Mouse (Mus musculus): Measurements from ENCODE around the gene Fam185a.

Gene Fam185a

GRCm38 (mm10) chr5:21412056-21412455 lies 12.7 kb upstream of the Fam185a start:
- no peaks in the 10 kb centered on the region for H3K27me3 ChIP-seq (ENCODE audit: insufficient read depth, low read length)
- no peaks in the 10 kb centered on the region for H3K36me3 ChIP-seq (ENCODE audit: insufficient read depth, low read length)
- no peak overlapping the region for H3K4me3 ChIP-seq (replicated peaks; ENCODE audit: low read length)
- peaks cover 18% of the 10 kb centered on the region for H3K4me1 ChIP-seq (replicated peaks; ENCODE audit: low read depth, low read length)
- peaks cover 21% of the 10 kb centered on the region for H3K9me3 ChIP-seq (ENCODE audit: low read length)
- TF ChIP-seq CTCF (conservative IDR thresholded peaks at IDR 0.05; ENCODE audit: low read length) = no peak
- no peak for TF ChIP-seq POU5F1 (IDR thresholded peaks at IDR 0.05; ENCODE audit: borderline replicate concordance, low read length)
- no peak for TF ChIP-seq NANOG (IDR thresholded peaks at IDR 0.05; ENCODE audit: borderline replicate concordance, low read length)

- Histone ChIP-seq H3K9me3 (ENCODE audit: low read length) (peaks cover 21% of the 10 kb centered on the region), H3K36me3 (ENCODE audit: insufficient read depth, low read length) (no peaks in the 10 kb centered on the region), H3K4me1 (replicated peaks; ENCODE audit: low read depth, low read length) (peaks cover 29% of the 10 kb centered on the region), H3K4me3 (replicated peaks; ENCODE audit: low read length) (no peak overlapping the region), H3K27me3 (ENCODE audit: insufficient read depth, low read length) (no peaks in the 10 kb centered on the region)
- no peak for TF ChIP-seq POU5F1 (IDR thresholded peaks at IDR 0.05; ENCODE audit: borderline replicate concordance, low read length)
- TF ChIP-seq NANOG (IDR thresholded peaks at IDR 0.05; ENCODE audit: borderline replicate concordance, low read length) = no peak
- no peak for TF ChIP-seq CTCF (conservative IDR thresholded peaks at IDR 0.05; ENCODE audit: low read length)
Observed at GRCm38 (mm10) chr5:21413322-21413721, 11.4 kb upstream of the Fam185a start.

- no peak for TF ChIP-seq CTCF (conservative IDR thresholded peaks at IDR 0.05; ENCODE audit: low read length)
- TF ChIP-seq NANOG (IDR thresholded peaks at IDR 0.05; ENCODE audit: borderline replicate concordance, low read length) = peak; percentile 16; the same call in 1 of the 2 replicates
- TF ChIP-seq POU5F1 (IDR thresholded peaks at IDR 0.05; ENCODE audit: borderline replicate concordance, low read length) = no peak
Observed at GRCm38 (mm10) chr5:21414116-21414820, 10.5 kb upstream of the Fam185a start.

GRCm38 (mm10) chr5:21418613-21419012 lies 6.1 kb upstream of the Fam185a start:
- Histone ChIP-seq H3K4me3 (replicated peaks; ENCODE audit: low read length) (no peak overlapping the region), H3K9me3 (ENCODE audit: low read length) (no peaks in the 10 kb centered on the region), H3K4me1 (replicated peaks; ENCODE audit: low read depth, low read length) (peaks cover 29% of the 10 kb centered on the region), H3K27me3 (ENCODE audit: insufficient read depth, low read length) (no peaks in the 10 kb centered on the region), H3K36me3 (ENCODE audit: insufficient read depth, low read length) (no peaks in the 10 kb centered on the region)
- TF ChIP-seq NANOG (IDR thresholded peaks at IDR 0.05; ENCODE audit: borderline replicate concordance, low read length) = no peak
- no peak for TF ChIP-seq CTCF (conservative IDR thresholded peaks at IDR 0.05; ENCODE audit: low read length)
- TF ChIP-seq POU5F1 (IDR thresholded peaks at IDR 0.05; ENCODE audit: borderline replicate concordance, low read length) = no peak

More at GRCm38 (mm10) chr5:21414116-21414820, 10.5 kb upstream of the Fam185a start:
- Histone ChIP-seq H3K27me3 (ENCODE audit: insufficient read depth, low read length) (no peaks in the 10 kb centered on the region), H3K4me1 (replicated peaks; ENCODE audit: low read depth, low read length) (peaks cover 33% of the 10 kb centered on the region), H3K9me3 (ENCODE audit: low read length) (peaks cover 21% of the 10 kb centered on the region), H3K4me3 (replicated peaks; ENCODE audit: low read length) (no peak overlapping the region), H3K36me3 (ENCODE audit: insufficient read depth, low read length) (no peaks in the 10 kb centered on the region)

- Histone ChIP-seq H3K27me3 (ENCODE audit: insufficient read depth, low read length) (no peaks in the 10 kb centered on the region), H3K36me3 (ENCODE audit: insufficient read depth, low read length) (no peaks in the 10 kb centered on the region), H3K4me3 (replicated peaks; ENCODE audit: low read length) (no peak overlapping the region), H3K9me3 (ENCODE audit: low read length) (no peaks in the 10 kb centered on the region), H3K4me1 (replicated peaks; ENCODE audit: low read depth, low read length) (peaks cover 22% of the 10 kb centered on the region)
- TF ChIP-seq CTCF (conservative IDR thresholded peaks at IDR 0.05; ENCODE audit: low read length) (0 out of 2 replicates have a peak, but pooled peaks have one; percentile 3), POU5F1 (IDR thresholded peaks at IDR 0.05; ENCODE audit: borderline replicate concordance, low read length) (no peak)
Observed at GRCm38 (mm10) chr5:21420609-21421008, 4.1 kb upstream of the Fam185a start.

GRCm38 (mm10) chr5:21426666-21427065 lies 1.9 kb downstream of the Fam185a start:
- no peak for TF ChIP-seq POU5F1 (IDR thresholded peaks at IDR 0.05; ENCODE audit: borderline replicate concordance, low read length)
- TF ChIP-seq CTCF (conservative IDR thresholded peaks at IDR 0.05; ENCODE audit: low read length) = no peak
- TF ChIP-seq NANOG (IDR thresholded peaks at IDR 0.05; ENCODE audit: borderline replicate concordance, low read length) = no peak
- Histone ChIP-seq H3K36me3 (ENCODE audit: insufficient read depth, low read length) (peaks cover 16% of the 10 kb centered on the region), H3K9me3 (ENCODE audit: low read length) (no peaks in the 10 kb centered on the region), H3K4me3 (replicated peaks; ENCODE audit: low read length) (peak overlapping the region; percentile 94; the same call in 1 of the 2 replicates), H3K4me1 (replicated peaks; ENCODE audit: low read depth, low read length) (peaks cover 23% of the 10 kb centered on the region), H3K27me3 (ENCODE audit: insufficient read depth, low read length) (peaks cover 4% of the 10 kb centered on the region; the same call in 1 of the 2 replicates)

- H3K36me3 ChIP-seq (ENCODE audit: insufficient read depth, low read length) = peaks cover 35% of the 10 kb centered on the region
- H3K27me3 ChIP-seq (ENCODE audit: insufficient read depth, low read length) = no peaks in the 10 kb centered on the region
- H3K4me3 ChIP-seq (replicated peaks; ENCODE audit: low read length) = no peak overlapping the region
- TF ChIP-seq POU5F1 (IDR thresholded peaks at IDR 0.05; ENCODE audit: borderline replicate concordance, low read length) = no peak
- TF ChIP-seq NANOG (IDR thresholded peaks at IDR 0.05; ENCODE audit: borderline replicate concordance, low read length) = no peak
- peak; percentile 15; the same call in 1 of the 2 replicates for TF ChIP-seq CTCF (conservative IDR thresholded peaks at IDR 0.05; ENCODE audit: low read length)
- H3K4me1 ChIP-seq (replicated peaks; ENCODE audit: low read depth, low read length) = peaks cover 4% of the 10 kb centered on the region; the same call in 1 of the 2 replicates
- H3K9me3 ChIP-seq (ENCODE audit: low read length) = no peaks in the 10 kb centered on the region
Observed at GRCm38 (mm10) chr5:21434148-21434929, 9.6 kb downstream of the Fam185a start.

- H3K36me3 ChIP-seq (ENCODE audit: insufficient read depth, low read length) = peaks cover 42% of the 10 kb centered on the region
- H3K27me3 ChIP-seq (ENCODE audit: insufficient read depth, low read length) = no peaks in the 10 kb centered on the region
- no peaks in the 10 kb centered on the region for H3K9me3 ChIP-seq (ENCODE audit: low read length)
- TF ChIP-seq NANOG (IDR thresholded peaks at IDR 0.05; ENCODE audit: borderline replicate concordance, low read length) = no peak
- no peak for TF ChIP-seq CTCF (conservative IDR thresholded peaks at IDR 0.05; ENCODE audit: low read length)
- no peak for TF ChIP-seq POU5F1 (IDR thresholded peaks at IDR 0.05; ENCODE audit: borderline replicate concordance, low read length)
- no peak overlapping the region for H3K4me3 ChIP-seq (replicated peaks; ENCODE audit: low read length)
- H3K4me1 ChIP-seq (replicated peaks; ENCODE audit: low read depth, low read length) = peaks cover 4% of the 10 kb centered on the region; the same call in 1 of the 2 replicates
Observed at GRCm38 (mm10) chr5:21436471-21436975, 11.8 kb downstream of the Fam185a start.
